Comparison of ENCODE assay signal across 9 mouse cellular contexts in genomic region chr1:183040847-183041382, GRCm38 (mm10).
A peak's percentile ranks its signal among the peaks of the same experiment; 100 is the strongest.
DNase-seq lines count a peak whose midpoint lies in the region; ATAC-seq lines count a peak whose summit lies in the region.
"Had no signal": no experiment of that assay in that cellular context is flagged by ENCODE, and none has a peak within 500 bp of the region (broad histone marks: within the 10 kb centered on the region; RNA-seq: fewer than 3 reads in every experiment).

No protein-coding gene starts in this region.

- no peak overlapping the region for H3K27ac ChIP-seq in hindbrain, embryonic 16.5 days (ENCODE audit: low read depth, low read length)
- H3K27ac ChIP-seq in hindbrain, embryonic 12.5 days, result no peak overlapping the region
- no peak overlapping the region for H3K27ac ChIP-seq in intestine, embryonic 16.5 days (ENCODE audit: low read length)
- H3K27ac ChIP-seq: midbrain, embryonic 10.5 days had no signal

- 0 out of 2 replicates have a peak, but pooled peaks cover 3% of the 10 kb centered on the region for H3K27me3 ChIP-seq in hindbrain, embryonic 16.5 days (replicated peaks; ENCODE audit: control insufficient read depth, insufficient read depth, low read length)
- H3K27me3 ChIP-seq in hindbrain, embryonic 12.5 days, result peaks cover 14% of the 10 kb centered on the region; the same call in 1 of the 2 replicates
- H3K27me3 ChIP-seq in intestine, embryonic 16.5 days (replicated peaks; ENCODE audit: control insufficient read depth, insufficient read depth, low read length), result no peaks in the 10 kb centered on the region

- 70% methylated on average over 11 of the region's 11 CpGs for WGBS in hindbrain, embryonic 16.5 days
- WGBS in hindbrain, embryonic 12.5 days, result 78% methylated on average over 11 of the region's 11 CpGs
- WGBS in intestine, embryonic 16.5 days, result 62% methylated on average over 11 of the region's 11 CpGs

- peaks cover 3% of the 10 kb centered on the region; the same call in 1 of the 2 replicates for H3K9me3 ChIP-seq in hindbrain, embryonic 16.5 days (ENCODE audit: control insufficient read depth, low read length)
- no peaks in the 10 kb centered on the region; the same call in 1 of the 2 replicates for H3K9me3 ChIP-seq in hindbrain, embryonic 12.5 days (replicated peaks)
- H3K9me3 ChIP-seq in intestine, embryonic 16.5 days (ENCODE audit: control insufficient read depth, low read length), result no peaks in the 10 kb centered on the region

- DNase-seq in adrenal gland, postnatal 25 days, result peak; percentile 56
- DNase-seq in lung, postnatal 10 days, result peak; percentile 71
- DNase-seq in urinary bladder, adult 18-20 months (ENCODE audit: low spot score in 2 of 2), result no peak
- no peak for DNase-seq in left cerebral cortex, adult 18-20 months (ENCODE audit: low spot score in 2 of 2)
- DNase-seq in left cerebral cortex, postnatal 14 days (ENCODE audit: low spot score in 2 of 2), result no peak

- H3K4me1 ChIP-seq in hindbrain, embryonic 16.5 days (ENCODE audit: control insufficient read depth, insufficient read depth, low read depth, low read length), result no peaks in the 10 kb centered on the region; the same call in 1 of the 2 replicates
- 0 out of 2 replicates have a peak, but pooled peaks cover under 1% of the 10 kb centered on the region for H3K4me1 ChIP-seq in hindbrain, embryonic 12.5 days
- no peaks in the 10 kb centered on the region for H3K4me1 ChIP-seq in intestine, embryonic 16.5 days (ENCODE audit: control insufficient read depth, insufficient read depth, low read length)

- ATAC-seq in hindbrain, embryonic 16.5 days, result peak; percentile 52; the same call in 1 of the 2 replicates
- ATAC-seq in hindbrain, embryonic 12.5 days (ENCODE audit: low FRiP score), result no peak
- ATAC-seq in intestine, embryonic 16.5 days, result peak; percentile 57

- intact Hi-C loops in left cerebral cortex, postnatal 14 days (cut with DNase I), result no loop called here

- no peaks in the 10 kb centered on the region for H3K36me3 ChIP-seq in hindbrain, embryonic 16.5 days (ENCODE audit: control insufficient read depth, insufficient read depth, low read length)
- H3K36me3 ChIP-seq in hindbrain, embryonic 12.5 days, result no peaks in the 10 kb centered on the region
- H3K36me3 ChIP-seq in intestine, embryonic 16.5 days (ENCODE audit: control insufficient read depth, insufficient read depth, low read length), result no peaks in the 10 kb centered on the region
- H3K36me3 ChIP-seq: midbrain, embryonic 10.5 days had no signal

- H3K4me3 ChIP-seq in hindbrain, embryonic 16.5 days (ENCODE audit: low read length), result no peak overlapping the region
- no peak overlapping the region for H3K4me3 ChIP-seq in hindbrain, embryonic 12.5 days
- no peak overlapping the region for H3K4me3 ChIP-seq in intestine, embryonic 16.5 days (ENCODE audit: low read length)
- H3K4me3 ChIP-seq: midbrain, embryonic 10.5 days had no signal

- H3K4me2 ChIP-seq in hindbrain, embryonic 16.5 days (ENCODE audit: low read length), result no peak overlapping the region
- H3K4me2 ChIP-seq in hindbrain, embryonic 12.5 days (replicated peaks), result no peak overlapping the region
- H3K4me2 ChIP-seq in intestine, embryonic 16.5 days (ENCODE audit: low read depth, low read length), result no peak overlapping the region

- no peak overlapping the region for H3K9ac ChIP-seq in hindbrain, embryonic 16.5 days (ENCODE audit: low read depth, low read length)
- H3K9ac ChIP-seq in hindbrain, embryonic 12.5 days, result no peak overlapping the region
- H3K9ac ChIP-seq in intestine, embryonic 16.5 days (ENCODE audit: low read depth, low read length), result no peak overlapping the region

Comparison
In these comparisons a context has a peak if more than half of its experiments do, and no peak if none do; other contexts are left out.
1. DNase-seq: peak in adrenal gland, postnatal 25 days (single experiment) and lung, postnatal 10 days (single experiment); none in urinary bladder, adult 18-20 months (0 of 2), left cerebral cortex, adult 18-20 months (0 of 2) and left cerebral cortex, postnatal 14 days (0 of 2).